Mouse (Mus musculus) CD4-positive, CD25-positive, alpha-beta regulatory T cell, adult 9 weeks (primary cell): ENCODE measurements around the gene Itpk1. TPM values are rescaled to one million over a fixed set of nuclear protein-coding genes. Genes with fewer than 3 reads are reported as not detected.

Source experiments
- polyA plus RNA-seq: library from polyadenylated mRNA; unstranded; fragments of 100-300 nt; shearing (Covaris generic); gene quantifications from one replicate; pipeline ENCODE4 v1.2.1, GENCODE M21; 2017

The Itpk1 gene
- polyA plus RNA-seq, result 25.9 TPM

DNA sequence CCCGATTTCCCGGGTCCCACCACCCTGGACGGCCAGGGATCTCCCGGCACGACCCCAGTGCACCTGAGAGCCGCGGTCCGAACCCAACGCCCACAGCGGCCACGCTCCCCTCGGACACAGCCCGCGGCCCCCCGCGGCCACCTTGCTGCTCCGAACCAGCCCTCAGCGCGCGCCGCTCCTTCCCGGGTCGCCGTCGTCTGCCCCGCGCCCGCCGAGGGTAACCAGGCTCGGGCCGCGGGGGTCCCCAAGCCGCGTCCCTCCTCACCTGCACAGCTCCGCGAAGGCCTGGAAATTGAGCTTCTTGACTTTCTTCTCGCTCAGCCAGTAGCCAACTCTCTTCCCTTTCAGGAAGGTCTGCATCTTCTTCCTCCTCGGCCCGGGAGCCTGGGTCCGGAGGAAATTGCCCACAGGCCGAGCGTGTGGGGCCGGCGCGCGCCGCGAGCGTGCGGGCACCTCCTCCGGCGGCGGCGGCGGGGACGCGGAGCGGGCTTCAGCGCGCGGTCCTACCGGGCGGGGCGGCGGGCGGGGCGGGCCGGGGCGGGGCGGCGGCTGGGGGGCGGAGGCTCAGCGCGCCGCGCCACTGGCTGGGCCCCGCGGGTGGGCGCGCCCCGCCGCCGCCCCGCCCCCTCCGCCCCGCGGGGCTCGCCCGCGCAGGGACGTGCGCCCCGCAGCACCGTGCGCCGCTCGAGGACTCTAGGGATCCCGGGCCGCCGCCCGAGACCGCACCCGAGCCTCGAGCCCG, at the start of gene Itpk1:
TSS of gene Itpk1 (minus strand) at position 474 of the 742 bp plus-strand sequence.

DNA sequence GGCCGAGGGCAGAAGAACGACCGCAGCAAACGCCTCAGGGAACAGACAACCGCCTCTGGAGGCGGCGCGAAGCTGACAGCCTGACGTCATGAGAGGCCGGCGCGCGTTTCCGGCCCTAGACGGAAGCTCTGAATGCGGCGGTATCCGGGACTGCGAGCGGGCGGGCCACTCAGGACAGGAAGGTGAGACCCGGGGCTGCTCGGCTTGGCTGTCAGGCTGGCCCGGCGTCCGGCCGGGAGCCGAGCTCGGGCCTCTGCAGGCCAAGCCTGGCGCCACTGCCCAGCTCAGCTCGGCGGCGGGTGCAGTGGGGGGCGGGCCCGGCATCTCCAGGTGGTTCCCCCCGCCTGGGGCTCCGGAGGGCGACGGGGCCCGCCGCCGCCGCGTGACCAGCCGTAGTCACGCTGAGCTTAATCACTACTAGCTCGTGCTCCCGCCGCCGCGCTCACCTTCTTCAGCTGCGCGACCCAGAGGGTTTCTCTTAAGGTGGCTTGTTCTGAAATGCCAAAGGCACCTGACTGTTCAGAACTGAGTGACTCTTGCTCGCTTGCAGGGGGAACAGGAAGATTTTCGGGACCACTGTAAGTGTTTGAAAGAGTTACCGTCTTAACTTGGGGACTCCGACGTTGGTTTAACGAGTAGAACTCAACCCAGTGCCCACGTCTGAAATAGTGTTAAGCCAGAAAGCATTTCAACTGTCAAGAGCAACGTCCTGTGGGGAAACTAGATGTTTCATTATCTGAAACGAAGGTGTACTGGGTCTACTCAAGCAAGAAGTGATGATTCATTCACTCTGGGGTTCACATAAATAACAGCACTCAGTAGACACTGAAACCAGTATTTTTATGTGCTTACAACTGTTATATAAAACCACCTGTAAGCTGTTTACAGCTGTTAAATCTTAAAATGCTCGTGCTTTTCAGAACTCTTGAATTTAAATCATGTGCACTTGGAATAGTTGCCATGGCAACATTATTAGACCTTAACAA, 39.2 kb upstream of the Itpk1 start, which contains the start of the genes Moap1 and Tmem251:
TSS of gene Moap1 (minus strand) at position 73 of the 986 bp plus-strand sequence.
TSS of gene Tmem251 (plus strand) at position 174 of the 986 bp plus-strand sequence.

DNA sequence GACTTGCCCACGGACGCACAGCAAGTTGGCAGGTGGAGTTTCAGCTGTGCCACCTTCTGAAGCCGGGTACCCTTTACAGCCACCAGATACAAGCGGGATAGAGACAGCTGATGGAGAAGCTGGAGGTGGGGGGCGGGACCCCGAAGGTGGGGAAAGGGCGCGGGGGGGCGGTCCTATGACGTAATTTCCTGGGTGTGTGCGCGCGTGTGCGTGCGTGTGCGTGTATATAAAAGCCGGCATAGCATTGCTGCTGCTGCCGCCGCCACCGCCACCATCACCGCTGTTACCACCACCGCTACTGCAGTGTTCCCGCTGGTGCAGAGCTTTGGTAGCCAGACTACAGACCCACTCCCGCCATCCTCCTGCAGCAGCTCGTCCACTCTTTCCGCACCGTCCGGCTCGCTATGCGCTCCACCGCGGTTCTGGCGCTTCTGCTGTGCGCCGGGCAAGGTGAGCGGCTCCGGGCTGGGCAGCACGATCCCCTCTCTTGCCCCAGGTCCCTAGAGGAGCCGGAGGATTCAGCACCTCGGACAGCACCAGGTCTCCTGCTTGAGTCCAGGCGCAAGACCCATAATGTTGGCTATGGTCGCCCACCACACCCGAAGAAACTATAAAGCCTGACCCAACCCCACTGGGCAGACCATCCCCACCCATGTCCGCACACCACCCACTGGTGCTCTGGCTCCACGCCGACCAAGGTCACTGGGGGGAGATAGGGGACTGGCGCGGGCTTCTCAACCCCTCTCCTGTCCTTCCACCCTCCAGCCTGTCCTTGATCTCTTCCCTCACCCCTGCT, 149.8 kb downstream of the Itpk1 start, which contains the start of gene Chga:
TSS of gene Chga (plus strand) at position 249 of the 796 bp plus-strand sequence.

Other genes starting within 250 kb of the Itpk1 start
- 28.9 TPM for gene Golga5, start 235.8 kb downstream of the Itpk1 start, polyA plus RNA-seq
- gene Chga, start 150.0 kb downstream of the Itpk1 start, polyA plus RNA-seq, result not detected
- 9.7 TPM for gene Moap1, start 38.7 kb upstream of the Itpk1 start, polyA plus RNA-seq
- 10.3 TPM for gene Tmem251, start 38.8 kb upstream of the Itpk1 start, polyA plus RNA-seq
- not detected for gene Gm28051, start 52.8 kb upstream of the Itpk1 start, polyA plus RNA-seq
- gene Gon7, start 52.9 kb upstream of the Itpk1 start, polyA plus RNA-seq, result 27.5 TPM
- 36.2 TPM for gene Ubr7, start 53.0 kb upstream of the Itpk1 start, polyA plus RNA-seq
- 7.6 TPM for gene Gm20604, start 53.7 kb upstream of the Itpk1 start, polyA plus RNA-seq
- gene Btbd7, start 173.5 kb upstream of the Itpk1 start, polyA plus RNA-seq, result 6.2 TPM
- gene Cox8c, start 194.4 kb upstream of the Itpk1 start, polyA plus RNA-seq, result not detected
- 0.51 TPM for gene Unc79, start 243.9 kb upstream of the Itpk1 start, polyA plus RNA-seq